Mouse (Mus musculus): Measurements from ENCODE around the gene Abhd12b.

GRCm38 (mm10) chr12:70111367-70112089 is 42.4 kb upstream of the Abhd12b start:
- TF ChIP-seq CTCF (IDR thresholded peaks at IDR 0.05; ENCODE audit: low read depth) = no peak
- TF ChIP-seq EP300 (IDR thresholded peaks at IDR 0.05; ENCODE audit: low read depth) = no peak

Data from liver, embryonic 14.5 days (tissue).